Mouse (Mus musculus) limb, embryonic 13.5 days (tissue): Measurements from ENCODE around the gene Tbc1d10c. TPM values are rescaled to one million over a fixed set of nuclear protein-coding genes. Genes with fewer than 3 reads are reported as not detected.

ENCODE experiments used
- microRNA-seq: library from miRNA; unstranded; fragments of <30 nt; microRNA quantifications from one replicate; pipeline ENCODE4, GENCODE M21; 2016
- polyA plus RNA-seq: library from polyadenylated mRNA; unstranded; fragments of >200 nt; fragmentation: Nextera tagmentation; extraction: Ambion mirVana; gene quantifications from 2 replicates; pipeline ENCODE4 v1.2.1, GENCODE M21; 2015

The Tbc1d10c gene
- polyA plus RNA-seq, 1 experiment from 2014 or later: 1.3 TPM

Small RNAs within 50 kb of the gene (microRNA-seq; reads per million reads assigned to microRNA genes)
- gene Gm26115: not detected

Other genes starting within 250 kb of the Tbc1d10c start
- 0.05 TPM in 1 of 2 replicates, not detected in the other for gene Aldh3b3, start 232.6 kb downstream of the Tbc1d10c start, polyA plus RNA-seq
- gene Aldh3b2, start 219.0 kb downstream of the Tbc1d10c start, polyA plus RNA-seq: 7.8 and 9.3 TPM in 2 replicates
- gene Acy3, start 204.7 kb downstream of the Tbc1d10c start, polyA plus RNA-seq: 4.6 and 6.8 TPM in 2 replicates
- not detected in 2 replicates for gene Tbx10, start 198.5 kb downstream of the Tbc1d10c start, polyA plus RNA-seq
- gene Nudt8, start 190.7 kb downstream of the Tbc1d10c start, polyA plus RNA-seq: 32.9 and 34.2 TPM in 2 replicates
- gene Gm49405, start 190.7 kb downstream of the Tbc1d10c start, polyA plus RNA-seq: 4.5 and 4.7 TPM in 2 replicates
- gene Doc2g, start 188.0 kb downstream of the Tbc1d10c start, polyA plus RNA-seq: 4.6 and 5.5 TPM in 2 replicates
- 188 and 199 TPM in 2 replicates for gene Ndufv1, start 178.5 kb downstream of the Tbc1d10c start, polyA plus RNA-seq
- 573 and 575 TPM in 2 replicates for gene Gstp1, start 153.3 kb downstream of the Tbc1d10c start, polyA plus RNA-seq
- 0.61 and 6.7 TPM in 2 replicates for gene Gstp2, start 145.3 kb downstream of the Tbc1d10c start, polyA plus RNA-seq
- not detected in 2 replicates for gene Gstp3, start 131.7 kb downstream of the Tbc1d10c start, polyA plus RNA-seq
- not detected in 2 replicates for gene Cabp2, start 109.7 kb downstream of the Tbc1d10c start, polyA plus RNA-seq
- gene Cdk2ap2, start 94.1 kb downstream of the Tbc1d10c start, polyA plus RNA-seq: 56.8 TPM in 2 replicates
- gene Pitpnm1, start 91.3 kb downstream of the Tbc1d10c start, polyA plus RNA-seq: 6.6 and 7.3 TPM in 2 replicates
- 98.5 and 105 TPM in 2 replicates for gene Aip, start 65.4 kb downstream of the Tbc1d10c start, polyA plus RNA-seq
- gene Gpr152, start 51.5 kb downstream of the Tbc1d10c start, polyA plus RNA-seq: not detected in 2 replicates
- gene Cabp4, start 47.3 kb downstream of the Tbc1d10c start, polyA plus RNA-seq: 0.05 and 0.13 TPM in 2 replicates
- gene Coro1b, start 42.7 kb downstream of the Tbc1d10c start, polyA plus RNA-seq: 137 and 146 TPM in 2 replicates
- 2.7 and 3.6 TPM in 2 replicates for gene Ptprcap, start 37.7 kb downstream of the Tbc1d10c start, polyA plus RNA-seq
- gene Rps6kb2, start 27.9 kb downstream of the Tbc1d10c start, polyA plus RNA-seq: 63.9 and 65.7 TPM in 2 replicates
- gene Carns1, start 15.8 kb downstream of the Tbc1d10c start, polyA plus RNA-seq: 2.2 and 2.5 TPM in 2 replicates
- gene Ppp1ca, start 781 bp upstream of the Tbc1d10c start, polyA plus RNA-seq: 817 and 858 TPM in 2 replicates
- gene Rad9a, start 10.4 kb upstream of the Tbc1d10c start, polyA plus RNA-seq: 36.2 and 38.1 TPM in 2 replicates
- 9.0 and 10.0 TPM in 2 replicates for gene Clcf1, start 23.0 kb upstream of the Tbc1d10c start, polyA plus RNA-seq
- not detected in 2 replicates for gene AC109138.7, start 23.1 kb upstream of the Tbc1d10c start, polyA plus RNA-seq
- 17.6 and 21.4 TPM in 2 replicates for gene Pold4, start 40.6 kb upstream of the Tbc1d10c start, polyA plus RNA-seq
- 15.7 and 16.0 TPM in 2 replicates for gene Ssh3, start 77.9 kb upstream of the Tbc1d10c start, polyA plus RNA-seq
- 13.6 and 14.7 TPM in 2 replicates for gene Ankrd13d, start 91.9 kb upstream of the Tbc1d10c start, polyA plus RNA-seq
- gene Grk2, start 114.9 kb upstream of the Tbc1d10c start, polyA plus RNA-seq: 16.5 and 18.5 TPM in 2 replicates
- 53.9 TPM in 2 replicates for gene Kdm2a, start 207.0 kb upstream of the Tbc1d10c start, polyA plus RNA-seq
- gene Rhod, start 248.1 kb upstream of the Tbc1d10c start, polyA plus RNA-seq: 51.2 and 53.9 TPM in 2 replicates